Mouse (Mus musculus) hindbrain, embryonic 13.5 days (tissue): ENCODE results near the gene Gng7. TPM values are rescaled to one million over a fixed set of nuclear protein-coding genes. Genes with fewer than 3 reads are reported as not detected.

Source experiments
- ATAC-seq: fragments of 200-750 bp; cut with Nextera tagmentation; 2 replicates; pipeline ENCODE4 v1.8.0; 2017; ENCODE audit warnings: moderate TSS enrichment; ENCODE audit not compliant: low FRiP score
- H3K27ac ChIP-seq: fragments of 300-500 bp; sonication (generic); 2 replicates; pipeline ENCODE4 v1.5.1; 2015; ENCODE audit warnings: inconsistent platforms, mild to moderate bottlenecking, moderate library complexity
- H3K27me3 ChIP-seq: fragments of 300-500 bp; sonication (generic); 2 replicates; pipeline ENCODE4 v1.6.1; 2015; ENCODE audit warnings: mild to moderate bottlenecking, inconsistent platforms
- H3K36me3 ChIP-seq: fragments of 300-500 bp; sonication (generic); 2 replicates; pipeline ENCODE4 v1.6.1; 2015; ENCODE audit warnings: mild to moderate bottlenecking, inconsistent platforms
- H3K4me1 ChIP-seq: fragments of 300-500 bp; sonication (generic); replicated peaks from 2 replicates; pipeline ENCODE4 v1.6.1; 2015; ENCODE audit warnings: inconsistent platforms
- H3K4me2 ChIP-seq: fragments of 300-500 bp; sonication (generic); 2 replicates; pipeline ENCODE4 v1.6.1; 2015; ENCODE audit warnings: inconsistent platforms, mild to moderate bottlenecking, moderate library complexity
- H3K4me3 ChIP-seq: fragments of 300-500 bp; sonication (generic); 2 replicates; pipeline ENCODE4 v1.5.1; 2015; ENCODE audit warnings: mild to moderate bottlenecking, inconsistent platforms
- H3K9ac ChIP-seq: fragments of 300-500 bp; sonication (generic); 2 replicates; pipeline ENCODE4 v1.6.1; 2015; ENCODE audit warnings: mild to moderate bottlenecking, inconsistent platforms
- H3K9me3 ChIP-seq: fragments of 300-500 bp; sonication (generic); 2 replicates; pipeline ENCODE4 v1.6.1; 2016; ENCODE audit warnings: inconsistent platforms
- WGBS: fragments of 180-500 bp; shearing (Covaris S2); methylation state at CpG from one replicate; pipeline ENCODE4 v1.1.7; 2015; 5-methylcytosine and 5-hydroxymethylcytosine counted together
- polyA plus RNA-seq: library from polyadenylated mRNA; unstranded; fragments of >200 nt; fragmentation: Nextera tagmentation; extraction: Ambion mirVana; gene quantifications from 2 replicates; pipeline ENCODE4 v1.2.1, GENCODE M21; 2015

Gene Gng7
- polyA plus RNA-seq, 1 experiment from 2014 or later, result 13.5 TPM

- 85% methylated on average over 6 of the region's 6 CpGs for WGBS
Observed at GRCm38 (mm10) chr10:80956901-80957300, 57.8 kb downstream of the Gng7 start.

GRCm38 (mm10) chr10:80956385-80956784, 58.4 kb downstream of the Gng7 start:
- 94% methylated on average over 8 of the region's 8 CpGs for WGBS

More at GRCm38 (mm10) chr10:80956901-80957300, 57.8 kb downstream of the Gng7 start:
- H3K9me3 ChIP-seq, result no peaks in the 10 kb centered on the region
- H3K4me2 ChIP-seq, result no peak overlapping the region
- no peak overlapping the region for H3K27ac ChIP-seq
- H3K9ac ChIP-seq, result no peak overlapping the region
- ATAC-seq, result no peak
- H3K4me1 ChIP-seq, result peaks cover 11% of the 10 kb centered on the region
- no peak overlapping the region for H3K4me3 ChIP-seq
- H3K36me3 ChIP-seq, result no peaks in the 10 kb centered on the region
- 0 out of 2 replicates have a peak, but pooled peaks cover 10% of the 10 kb centered on the region for H3K27me3 ChIP-seq

GRCm38 (mm10) chr10:80955536-80955935, 59.2 kb downstream of the Gng7 start:
- WGBS, result 24% methylated on average over 9 of the region's 9 CpGs
- no peak overlapping the region for H3K4me2 ChIP-seq
- no peaks in the 10 kb centered on the region for H3K9me3 ChIP-seq
- peaks cover 12% of the 10 kb centered on the region; the same call in 1 of the 2 replicates for H3K27me3 ChIP-seq
- peaks cover 4% of the 10 kb centered on the region for H3K4me1 ChIP-seq
- no peaks in the 10 kb centered on the region for H3K36me3 ChIP-seq
- ATAC-seq, result no peak; the same call in 1 of the 2 replicates
- H3K27ac ChIP-seq, result no peak overlapping the region
- H3K4me3 ChIP-seq, result no peak overlapping the region
- H3K9ac ChIP-seq, result no peak overlapping the region

More at GRCm38 (mm10) chr10:80956385-80956784, 58.4 kb downstream of the Gng7 start:
- H3K9me3 ChIP-seq, result no peaks in the 10 kb centered on the region
- 0 out of 2 replicates have a peak, but pooled peaks cover 10% of the 10 kb centered on the region for H3K27me3 ChIP-seq
- no peak overlapping the region for H3K4me3 ChIP-seq
- H3K36me3 ChIP-seq, result no peaks in the 10 kb centered on the region
- H3K27ac ChIP-seq, result no peak overlapping the region
- no peak for ATAC-seq
- no peak overlapping the region for H3K9ac ChIP-seq
- H3K4me1 ChIP-seq, result peaks cover 10% of the 10 kb centered on the region
- no peak overlapping the region for H3K4me2 ChIP-seq

- peaks cover 4% of the 10 kb centered on the region for H3K4me1 ChIP-seq
- peaks cover 9% of the 10 kb centered on the region; the same call in 1 of the 2 replicates for H3K27me3 ChIP-seq
- ATAC-seq, result no peak
- no peaks in the 10 kb centered on the region for H3K36me3 ChIP-seq
- no peaks in the 10 kb centered on the region for H3K9me3 ChIP-seq
- 62% methylated on average over 6 of the region's 6 CpGs for WGBS
- no peak overlapping the region for H3K4me2 ChIP-seq
- no peak overlapping the region for H3K9ac ChIP-seq
- no peak overlapping the region for H3K4me3 ChIP-seq
- 0 out of 2 replicates have a peak overlapping the region, but pooled peaks have one; percentile 30 for H3K27ac ChIP-seq
Observed at GRCm38 (mm10) chr10:80954843-80955242, 59.9 kb downstream of the Gng7 start.

GRCm38 (mm10) chr10:80954415-80954814, 60.3 kb downstream of the Gng7 start:
- H3K9me3 ChIP-seq, result no peaks in the 10 kb centered on the region
- no peak for ATAC-seq
- 82% methylated on average over 13 of the region's 13 CpGs for whole genome bisulfite sequencing
- no peaks in the 10 kb centered on the region for H3K36me3 ChIP-seq
- no peak overlapping the region for H3K4me3 ChIP-seq
- H3K27me3 ChIP-seq, result peaks cover 9% of the 10 kb centered on the region; the same call in 1 of the 2 replicates
- peaks cover 4% of the 10 kb centered on the region for H3K4me1 ChIP-seq
- no peak overlapping the region for H3K4me2 ChIP-seq
- no peak overlapping the region for H3K9ac ChIP-seq
- H3K27ac ChIP-seq, result no peak overlapping the region

GRCm38 (mm10) chr10:80952449-80952848, 62.3 kb downstream of the Gng7 start:
- WGBS, result 74% methylated on average over 15 of the region's 15 CpGs
- ATAC-seq, result no peak
- no peaks in the 10 kb centered on the region for H3K9me3 ChIP-seq
- no peak overlapping the region for H3K9ac ChIP-seq
- H3K36me3 ChIP-seq, result no peaks in the 10 kb centered on the region
- H3K4me1 ChIP-seq, result peaks cover 10% of the 10 kb centered on the region
- H3K27ac ChIP-seq, result no peak overlapping the region
- H3K4me3 ChIP-seq, result no peak overlapping the region
- no peak overlapping the region for H3K4me2 ChIP-seq
- peaks cover 9% of the 10 kb centered on the region; the same call in 1 of the 2 replicates for H3K27me3 ChIP-seq

GRCm38 (mm10) chr10:80951761-80952390, 62.9 kb downstream of the Gng7 start:
- H3K27ac ChIP-seq, result no peak overlapping the region

GRCm38 (mm10) chr10:80950314-80950713, 64.4 kb downstream of the Gng7 start:
- no peak for ATAC-seq
- no peak overlapping the region for H3K4me3 ChIP-seq
- no peak overlapping the region for H3K4me2 ChIP-seq
- no peak overlapping the region for H3K9ac ChIP-seq
- H3K9me3 ChIP-seq, result no peaks in the 10 kb centered on the region
- peaks cover 9% of the 10 kb centered on the region; the same call in 1 of the 2 replicates for H3K27me3 ChIP-seq
- H3K36me3 ChIP-seq, result no peaks in the 10 kb centered on the region
- no peak overlapping the region for H3K27ac ChIP-seq
- peaks cover 7% of the 10 kb centered on the region for H3K4me1 ChIP-seq
- WGBS, result 36% methylated on average over 5 of the region's 5 CpGs

More at GRCm38 (mm10) chr10:80951761-80952390, 62.9 kb downstream of the Gng7 start:
- H3K4me2 ChIP-seq, result no peak overlapping the region
- H3K27me3 ChIP-seq, result peaks cover 9% of the 10 kb centered on the region; the same call in 1 of the 2 replicates
- H3K9ac ChIP-seq, result no peak overlapping the region
- no peak overlapping the region for H3K4me3 ChIP-seq
- no peak for ATAC-seq
- no peaks in the 10 kb centered on the region for H3K9me3 ChIP-seq
- 77% methylated on average over 10 of the region's 10 CpGs for WGBS
- peaks cover 10% of the 10 kb centered on the region for H3K4me1 ChIP-seq
- no peaks in the 10 kb centered on the region for H3K36me3 ChIP-seq

DNA sequence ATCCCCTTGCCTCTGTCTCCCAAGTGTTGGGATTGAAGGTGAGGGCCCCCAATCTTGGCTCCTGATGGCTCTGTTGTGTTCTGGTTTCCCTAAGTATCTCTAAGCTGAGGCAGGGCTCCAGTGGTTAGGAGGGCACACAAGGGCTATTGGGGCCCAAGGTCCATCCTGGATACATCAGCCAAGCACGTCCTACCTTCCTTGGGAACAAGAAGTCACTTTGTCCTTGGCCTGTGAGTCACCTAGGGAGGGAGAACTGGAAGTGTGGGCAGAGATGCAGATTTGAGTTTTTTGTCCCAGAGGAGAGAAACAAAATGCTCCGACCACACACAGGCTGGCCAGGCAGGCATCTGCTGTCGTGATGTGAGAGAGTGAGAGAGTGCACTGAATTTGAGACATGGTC, 65.7 kb downstream of the Gng7 start:
- no peak for ATAC-seq
- peaks cover 7% of the 10 kb centered on the region; the same call in 1 of the 2 replicates for H3K4me1 ChIP-seq
- no peak overlapping the region for H3K27ac ChIP-seq
- H3K27me3 ChIP-seq, result peaks cover 9% of the 10 kb centered on the region; the same call in 1 of the 2 replicates
- H3K9me3 ChIP-seq, result no peaks in the 10 kb centered on the region
- WGBS, result 81% methylated on average over 3 of the region's 3 CpGs
- H3K4me3 ChIP-seq, result no peak overlapping the region
- no peak overlapping the region for H3K9ac ChIP-seq
- H3K36me3 ChIP-seq, result no peaks in the 10 kb centered on the region
- H3K4me2 ChIP-seq, result no peak overlapping the region

GRCm38 (mm10) chr10:80948570-80948969, 66.2 kb downstream of the Gng7 start:
- H3K4me2 ChIP-seq, result no peak overlapping the region
- peaks cover 7% of the 10 kb centered on the region; the same call in 1 of the 2 replicates for H3K4me1 ChIP-seq
- ATAC-seq, result no peak
- no peak overlapping the region for H3K9ac ChIP-seq
- peaks cover 10% of the 10 kb centered on the region; the same call in 1 of the 2 replicates for H3K27me3 ChIP-seq
- no peaks in the 10 kb centered on the region for H3K9me3 ChIP-seq
- WGBS, result 23% methylated on average over 6 of the region's 6 CpGs
- no peaks in the 10 kb centered on the region for H3K36me3 ChIP-seq
- H3K4me3 ChIP-seq, result no peak overlapping the region
- H3K27ac ChIP-seq, result no peak overlapping the region

DNA sequence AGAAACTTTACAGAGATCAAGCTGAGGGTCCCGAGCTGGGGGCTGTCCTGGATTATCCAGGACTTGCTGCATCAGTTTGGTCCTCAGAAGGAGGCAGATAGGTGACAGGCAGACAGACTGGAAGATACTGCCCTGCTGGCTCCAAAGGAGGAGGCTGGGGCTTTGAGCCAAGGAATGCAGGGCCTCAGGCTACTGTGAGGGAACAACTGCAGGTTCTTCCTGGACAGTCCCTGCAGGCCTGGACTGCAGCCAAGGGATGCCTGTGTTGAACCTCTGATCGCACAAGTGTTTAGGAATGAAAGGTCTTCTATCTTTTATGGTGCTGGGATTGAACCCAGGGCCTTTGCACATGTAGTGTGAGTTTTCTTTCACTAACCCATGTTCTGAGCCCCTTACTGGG, 66.9 kb downstream of the Gng7 start:
- no peak overlapping the region for H3K4me3 ChIP-seq
- no peak overlapping the region for H3K9ac ChIP-seq
- no peaks in the 10 kb centered on the region for H3K36me3 ChIP-seq
- H3K9me3 ChIP-seq, result no peaks in the 10 kb centered on the region
- no peak overlapping the region for H3K4me2 ChIP-seq
- no peak for ATAC-seq
- peaks cover 7% of the 10 kb centered on the region; the same call in 1 of the 2 replicates for H3K4me1 ChIP-seq
- H3K27ac ChIP-seq, result no peak overlapping the region
- 60% methylated on average over 2 of the region's 2 CpGs for WGBS
- peaks cover 12% of the 10 kb centered on the region; the same call in 1 of the 2 replicates for H3K27me3 ChIP-seq

GRCm38 (mm10) chr10:80946684-80947437, 67.9 kb downstream of the Gng7 start:
- no peak for ATAC-seq

More at GRCm38 (mm10) chr10:80946684-80947437, 67.9 kb downstream of the Gng7 start:
- peaks cover 7% of the 10 kb centered on the region; the same call in 1 of the 2 replicates for H3K4me1 ChIP-seq
- no peak overlapping the region for H3K9ac ChIP-seq
- H3K36me3 ChIP-seq, result no peaks in the 10 kb centered on the region
- H3K27me3 ChIP-seq, result peaks cover 12% of the 10 kb centered on the region; the same call in 1 of the 2 replicates
- H3K27ac ChIP-seq, result no peak overlapping the region
- H3K4me2 ChIP-seq, result no peak overlapping the region
- H3K9me3 ChIP-seq, result no peaks in the 10 kb centered on the region
- WGBS, result 64% methylated on average over 14 of the region's 14 CpGs
- H3K4me3 ChIP-seq, result no peak overlapping the region
